Mouse (Mus musculus) heart, postnatal 10 days (tissue): ENCODE measurements at regions not wholly inside any gene's neighbourhood (a gene's known extent, or its start where the extent isn't known, plus 50 kb on each side); places are given as distances from the start of the nearest gene placed in this dataset.
A peak's percentile ranks its signal among the peaks of the same experiment; 100 is the strongest.

Source experiments
- DNase-seq, 2 experiments: peaks; one replicate each; pipeline ENCODE4 v3.0.0; 2021
- intact Hi-C: fragments of 180-260 bp; cut with DNase I; formaldehyde crosslinking; loops from one replicate; pipeline ENCODE4 v1.15.1; 2025

- intact Hi-C loops = no loop called here
- no peak for DNase-seq
Measured at GRCm38 (mm10) chr6:72037639-72038038, 59.8 kb upstream of the St3gal5 start.

GRCm38 (mm10) chr6:72043881-72044625 is 53.3 kb upstream of the St3gal5 start:
- peak; percentile 39 to 44 for DNase-seq
- intact Hi-C loops = no loop called here
